Mouse (Mus musculus) adrenal gland, adult (tissue): Measurements from ENCODE around the gene Tns3.
A peak's percentile ranks its signal among the peaks of the same experiment; 100 is the strongest.

Experiments used
- DNase-seq, 2 experiments: peaks; one replicate each; pipeline ENCODE4 v3.0.0; 2022 to 2023; ENCODE audit warnings: low spot score in 1 of 2; ENCODE audit not compliant: inconsistent age in 2 of 2

Gene Tns3

DNA sequence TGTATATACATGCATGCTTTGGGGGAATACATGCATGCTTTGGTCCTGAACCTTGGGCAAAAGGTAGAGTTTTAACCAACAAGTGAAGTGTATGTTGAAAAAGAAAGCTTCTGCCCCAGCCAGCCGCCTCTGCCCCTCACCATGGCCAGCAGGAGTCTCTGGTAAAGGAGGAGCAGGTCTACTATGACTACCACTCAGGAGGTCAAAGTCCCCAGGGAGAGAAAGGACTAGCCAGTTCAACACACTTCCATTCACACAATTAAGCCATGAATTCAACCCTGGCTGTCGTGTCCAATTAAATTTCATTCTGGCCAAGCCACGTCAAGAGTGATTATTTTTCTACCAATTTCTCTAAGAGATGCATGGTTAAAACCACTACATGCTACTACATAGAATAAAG lies 81.2 kb downstream of the Tns3 start:
- no peak for DNase-seq

DNA sequence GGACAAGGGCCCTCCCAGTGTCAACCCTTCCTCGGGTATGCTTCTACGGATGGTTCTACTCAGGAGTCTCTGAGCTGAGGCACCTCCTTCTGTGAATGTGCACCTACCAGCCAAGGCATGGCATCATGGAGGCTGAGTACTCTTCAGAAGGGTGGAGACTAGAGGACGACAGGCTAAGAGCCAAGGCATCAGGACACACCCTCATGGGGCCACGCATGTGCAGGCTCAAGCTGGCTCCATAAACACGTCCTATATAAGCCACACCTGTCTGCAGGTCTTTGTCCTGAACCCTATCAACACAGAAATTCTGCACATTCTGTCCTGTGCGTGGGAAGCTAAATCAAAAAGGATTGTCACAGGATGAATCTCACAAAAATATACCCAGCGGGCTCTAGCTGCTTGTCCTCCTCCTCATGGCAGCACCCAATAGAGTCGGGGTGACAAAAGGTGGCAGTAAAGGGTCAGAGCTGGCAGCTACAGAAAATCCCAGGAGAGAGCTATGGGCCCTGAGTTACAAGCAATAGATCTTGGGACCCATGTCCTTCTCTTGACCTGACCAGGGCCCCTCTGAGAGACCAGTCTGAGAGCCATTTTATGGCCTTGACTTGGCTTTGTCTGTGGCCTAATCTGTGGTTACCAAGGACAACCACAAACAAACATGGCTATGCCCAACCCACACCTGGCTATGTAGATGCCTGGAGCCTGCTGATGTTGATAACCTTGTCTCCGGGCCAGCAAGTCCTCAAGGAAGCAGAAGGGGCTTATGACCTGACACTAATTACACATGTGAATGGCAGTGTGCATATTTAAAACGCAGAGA lies 82.0 kb downstream of the Tns3 start:
- peak in 1 of 2 experiments; percentile 49 for DNase-seq

DNA sequence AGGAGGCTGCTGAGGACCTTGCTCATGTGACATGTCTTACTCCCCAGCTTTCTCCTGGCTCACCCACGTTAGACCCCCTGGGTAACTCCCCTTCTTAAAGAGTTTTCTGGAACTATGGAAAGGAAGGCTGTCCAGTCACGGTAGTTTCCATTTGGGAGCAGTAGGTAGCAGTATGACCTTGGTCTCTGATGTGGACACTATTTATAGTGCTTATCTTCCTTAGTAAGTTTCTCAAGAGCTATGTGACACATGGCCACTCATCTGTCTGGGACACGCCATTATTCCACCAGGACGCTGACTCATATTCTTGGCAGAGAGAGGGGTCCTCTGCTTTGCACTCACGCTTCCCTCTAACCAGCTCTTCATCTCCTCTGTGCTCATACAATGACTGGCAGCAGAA lies 84.5 kb downstream of the Tns3 start:
- peak; percentile 84 to 92 for DNase-seq

DNA sequence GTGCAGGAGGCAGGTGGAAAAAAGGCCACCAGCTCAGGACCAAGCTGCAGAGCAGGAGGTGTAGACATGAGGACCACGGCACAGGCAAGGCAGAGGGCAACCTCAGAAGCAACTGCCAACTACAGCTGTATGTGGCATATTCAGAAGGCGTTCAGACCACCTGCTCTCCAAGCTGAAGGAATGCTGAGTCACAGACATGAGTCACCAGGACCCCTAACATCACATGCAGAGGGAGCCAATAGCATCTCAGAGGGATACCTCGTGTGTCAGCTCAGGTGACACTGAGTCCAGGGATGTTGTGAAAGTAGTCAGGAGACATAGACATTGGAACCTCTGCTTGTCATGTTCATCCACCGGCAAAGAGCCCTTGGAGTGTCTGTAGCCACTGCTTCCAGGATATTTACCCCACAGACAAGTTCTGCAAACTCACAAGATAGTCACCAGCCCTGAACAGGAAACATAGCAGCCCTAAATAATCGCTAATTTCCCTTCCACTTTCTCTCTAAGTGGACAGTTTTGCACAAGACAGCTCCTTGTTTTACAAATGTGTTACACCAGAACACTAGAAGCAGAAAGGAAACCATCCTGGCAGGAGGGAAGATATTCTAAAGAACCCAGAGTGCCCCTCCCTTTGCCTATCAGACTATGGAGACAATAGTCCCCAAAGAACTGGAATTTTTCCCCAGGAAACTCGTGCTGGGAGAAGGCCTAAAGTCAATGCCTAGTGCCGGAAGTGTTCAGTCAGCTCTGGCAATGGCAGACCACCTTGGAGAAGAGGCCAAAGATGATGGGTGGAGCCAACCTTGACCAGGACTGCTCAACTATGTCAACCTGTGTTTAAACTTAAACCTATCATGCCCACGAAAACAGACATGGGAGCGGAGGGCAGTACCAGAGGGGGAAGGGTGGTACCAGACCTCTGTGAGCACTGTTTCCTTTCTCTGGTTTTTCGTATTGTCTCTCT lies 88.8 kb downstream of the Tns3 start:
- DNase-seq: no peak

DNA sequence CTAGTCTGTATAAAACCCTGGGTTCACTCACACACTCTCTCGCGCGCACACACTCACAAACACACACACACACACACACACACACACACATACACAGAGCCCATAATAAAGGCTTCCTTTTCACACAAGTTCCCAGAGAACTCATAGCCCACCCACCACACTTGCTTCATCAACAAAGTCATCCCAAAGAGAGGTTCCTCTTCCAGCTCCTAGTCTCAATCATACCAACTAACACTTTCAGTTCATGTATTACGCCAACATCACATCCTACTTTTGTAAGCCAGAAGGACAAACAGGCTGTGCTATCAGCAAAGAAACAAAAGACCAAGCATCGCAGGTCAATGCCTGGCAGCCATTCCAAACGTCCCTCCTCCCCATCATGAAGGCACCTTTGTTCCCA lies 89.8 kb downstream of the Tns3 start:
- DNase-seq: no peak

DNA sequence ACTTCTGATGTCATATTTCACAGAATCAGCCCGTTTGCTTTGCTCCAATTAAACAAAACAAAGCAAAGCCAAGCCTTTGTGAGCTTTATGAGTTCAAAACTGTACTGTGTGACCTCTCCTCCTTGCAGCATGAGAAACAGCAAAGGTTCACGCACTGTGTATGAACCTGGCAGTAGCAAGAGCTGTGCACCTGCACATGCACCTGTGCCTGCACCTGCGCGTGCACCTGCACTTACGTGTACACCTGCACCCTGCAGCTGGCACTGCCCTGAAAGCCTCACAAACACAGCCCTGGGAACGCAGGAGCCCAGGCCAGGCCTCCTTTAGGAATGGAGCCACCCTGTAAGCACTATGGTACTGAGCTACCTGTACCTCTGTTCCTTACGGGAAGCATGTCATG lies 91.6 kb downstream of the Tns3 start:
- DNase-seq: no peak

DNA sequence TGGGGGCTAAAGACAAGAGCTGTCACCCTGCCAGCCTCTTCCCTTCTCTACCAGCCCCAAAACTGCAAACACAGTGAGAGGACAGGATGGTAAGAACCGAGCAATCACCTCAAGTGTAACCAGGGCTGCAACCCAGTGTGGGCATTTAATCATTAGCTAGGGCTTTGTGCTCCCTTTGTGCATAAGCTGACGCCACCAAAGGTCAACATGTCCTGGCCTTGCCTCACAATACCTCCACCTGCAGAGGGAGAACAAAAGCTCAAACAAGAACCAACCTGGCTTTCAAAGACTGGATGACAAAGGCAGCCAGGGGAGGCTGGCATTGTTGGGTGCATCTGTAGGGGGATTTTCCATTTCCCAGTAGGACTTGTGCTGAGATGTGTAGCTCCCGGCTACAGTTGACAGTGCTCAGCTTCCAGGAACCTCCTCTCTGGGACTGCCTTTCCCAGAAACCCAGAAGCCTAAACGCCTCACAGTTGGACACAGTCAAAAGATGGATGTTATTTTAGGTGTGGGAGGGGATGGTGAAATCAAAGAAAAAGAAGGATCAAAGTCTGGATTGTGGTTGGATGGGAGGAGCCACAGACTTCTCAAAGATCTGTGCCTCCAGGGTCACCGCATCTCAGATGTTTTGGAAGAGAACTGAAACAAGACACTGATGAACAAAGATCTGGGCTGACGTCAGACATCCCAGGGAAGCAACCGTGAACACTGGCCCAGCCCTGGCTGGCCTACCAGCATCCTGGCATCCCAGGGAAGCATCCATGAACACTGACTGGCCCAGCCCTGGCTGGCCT lies 94.9 kb downstream of the Tns3 start:
- DNase-seq: peak; percentile 33 to 59

DNA sequence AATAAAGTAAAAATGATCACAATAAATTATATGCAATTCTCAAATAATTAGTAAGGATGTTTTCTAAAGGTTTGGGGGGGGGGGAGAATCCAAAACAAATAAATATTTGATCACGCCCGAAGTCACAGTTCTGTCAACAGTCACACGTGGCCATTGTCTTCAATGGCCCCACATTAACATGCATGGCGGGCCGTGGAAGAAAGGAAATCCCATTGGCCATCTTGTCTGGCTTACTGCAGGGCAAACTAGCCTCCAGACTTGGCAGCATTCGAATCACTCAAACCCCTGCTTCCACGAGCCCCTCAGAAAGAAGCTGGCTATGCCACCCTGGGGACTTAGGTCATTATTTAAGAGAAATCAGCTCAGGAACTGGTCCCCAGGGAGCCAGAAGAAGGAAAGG lies 95.5 kb downstream of the Tns3 start:
- DNase-seq: no peak

DNA sequence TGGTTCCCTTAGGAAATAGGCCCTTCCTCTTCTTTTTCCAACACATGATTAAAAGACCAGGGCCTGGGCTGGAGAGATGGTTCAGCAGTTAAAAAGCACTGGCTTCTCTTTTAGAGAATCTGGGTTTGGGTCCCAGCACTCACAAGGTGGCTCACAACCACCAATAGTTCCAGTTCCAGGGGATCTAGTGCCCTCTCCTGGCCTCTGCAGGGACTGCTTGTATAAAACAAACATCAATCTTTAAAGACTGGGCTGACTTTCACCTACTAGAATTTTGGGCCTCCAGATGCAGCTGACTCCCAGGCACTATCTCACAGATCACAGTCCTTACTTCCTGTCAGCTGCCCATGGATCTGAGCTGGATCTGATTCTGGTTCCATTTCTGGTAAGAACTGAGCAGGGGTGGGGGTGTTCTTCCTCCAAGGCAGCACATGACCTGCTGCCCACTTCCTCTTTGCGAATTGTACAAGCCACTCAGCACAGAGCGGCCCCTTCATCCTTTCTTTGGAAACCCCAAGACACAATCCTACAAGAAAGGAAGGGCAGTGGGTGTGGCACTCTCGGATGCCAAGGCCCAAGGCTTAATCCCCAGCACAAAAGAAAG lies 98.0 kb downstream of the Tns3 start:
- DNase-seq: no peak

DNA sequence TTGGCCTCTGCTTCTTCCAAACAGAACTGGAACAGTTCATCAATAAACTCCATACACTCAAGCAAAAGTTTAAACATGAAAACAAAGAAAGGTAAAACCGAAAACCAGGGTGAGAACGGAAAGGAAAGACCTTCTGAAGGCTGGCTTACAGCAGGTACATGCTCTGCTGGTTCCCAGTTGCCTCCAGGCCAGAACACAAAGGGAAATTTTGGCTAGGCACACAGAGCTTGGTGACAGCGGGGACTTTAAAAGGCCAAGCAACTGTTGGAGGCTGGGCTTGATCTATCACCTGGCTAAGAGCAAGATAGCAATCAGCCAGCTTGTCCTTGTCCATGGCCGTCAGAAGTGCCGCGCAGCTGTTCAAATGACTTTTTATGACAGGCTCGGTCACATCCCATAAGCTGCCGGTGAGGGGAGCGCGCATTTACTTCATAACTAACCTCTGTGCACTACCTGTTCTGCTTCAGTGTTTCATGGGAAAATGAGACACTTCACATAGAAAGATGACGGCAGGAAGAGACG lies 105.5 kb downstream of the Tns3 start:
- DNase-seq: no peak

DNA sequence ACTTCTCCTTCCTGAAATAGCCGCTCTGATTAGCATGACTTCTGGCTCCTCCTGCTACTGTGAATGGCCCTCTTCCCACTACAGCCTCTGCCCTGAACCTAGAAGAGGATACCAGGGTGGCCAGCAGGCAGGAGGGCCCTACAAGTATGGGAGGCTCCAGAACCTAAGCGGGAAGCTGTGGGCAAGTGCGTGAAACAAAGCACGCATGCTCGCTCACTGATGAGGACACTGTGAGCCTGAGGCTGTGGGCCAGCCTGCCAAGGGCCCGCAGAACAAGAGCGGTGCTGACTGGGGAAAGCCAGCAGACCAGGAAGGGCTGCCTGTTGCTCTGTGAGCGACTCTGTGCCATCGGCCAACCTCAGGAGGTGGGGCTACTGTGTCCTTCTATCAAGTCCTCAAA lies 106.1 kb downstream of the Tns3 start:
- no peak for DNase-seq

DNA sequence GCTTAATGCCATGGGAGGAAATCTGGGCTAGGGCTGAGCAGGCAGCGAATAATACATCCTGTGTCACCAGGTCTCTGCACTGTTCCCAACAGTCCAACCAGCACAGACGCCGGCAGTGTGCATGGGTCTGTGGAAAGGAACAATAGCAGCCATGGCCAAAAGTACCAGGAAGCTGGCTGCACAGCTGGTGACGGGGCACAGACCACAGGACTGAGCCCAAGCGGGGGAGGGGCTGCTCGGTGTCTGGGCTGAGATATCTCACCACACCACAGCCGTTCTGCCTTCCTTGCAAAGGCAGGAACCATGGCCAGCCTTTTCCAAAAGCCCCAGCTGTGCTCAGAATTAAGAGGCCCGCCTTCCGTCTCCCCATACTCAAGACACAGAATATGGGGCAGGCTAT lies 107.3 kb downstream of the Tns3 start:
- DNase-seq: no peak

DNA sequence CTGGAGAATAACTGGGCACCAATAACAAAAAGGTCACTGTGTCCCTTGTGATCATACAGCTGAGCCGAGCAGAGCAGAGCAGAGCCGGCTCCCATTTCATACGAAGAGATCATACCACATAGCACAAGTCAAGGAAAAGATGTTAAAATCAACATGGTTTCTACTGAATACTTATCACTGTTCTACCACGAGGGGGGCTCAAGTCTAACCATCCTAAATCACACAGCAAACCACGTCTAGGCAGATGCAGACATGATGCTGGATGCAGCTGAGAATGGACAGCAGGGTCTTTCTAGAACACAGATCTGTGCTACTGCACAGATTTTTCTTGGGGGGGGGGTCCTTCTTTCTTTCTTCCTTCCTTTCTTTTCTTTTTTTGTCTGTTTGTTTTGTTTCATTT lies 112.6 kb downstream of the Tns3 start:
- no peak for DNase-seq

DNA sequence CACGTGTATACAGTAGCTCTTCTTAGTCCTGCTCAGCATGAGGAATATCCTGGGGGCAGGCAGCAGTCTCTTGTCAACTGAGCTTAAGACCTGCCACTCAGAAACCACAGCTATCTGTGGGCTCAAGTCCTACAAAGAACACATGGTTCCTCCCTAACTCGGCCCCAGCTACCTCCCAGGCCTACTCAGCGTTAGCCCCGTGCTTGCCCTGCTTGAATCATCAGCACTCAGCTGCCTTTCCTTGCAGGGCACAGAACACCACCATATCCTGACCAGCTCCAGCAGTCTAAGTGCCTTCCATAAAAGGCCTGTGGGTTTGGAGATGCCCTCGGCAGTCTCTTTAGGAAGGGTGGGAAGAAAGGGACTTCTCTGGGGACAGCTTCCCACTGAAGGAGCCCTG lies 116.7 kb downstream of the Tns3 start:
- no peak for DNase-seq

DNA sequence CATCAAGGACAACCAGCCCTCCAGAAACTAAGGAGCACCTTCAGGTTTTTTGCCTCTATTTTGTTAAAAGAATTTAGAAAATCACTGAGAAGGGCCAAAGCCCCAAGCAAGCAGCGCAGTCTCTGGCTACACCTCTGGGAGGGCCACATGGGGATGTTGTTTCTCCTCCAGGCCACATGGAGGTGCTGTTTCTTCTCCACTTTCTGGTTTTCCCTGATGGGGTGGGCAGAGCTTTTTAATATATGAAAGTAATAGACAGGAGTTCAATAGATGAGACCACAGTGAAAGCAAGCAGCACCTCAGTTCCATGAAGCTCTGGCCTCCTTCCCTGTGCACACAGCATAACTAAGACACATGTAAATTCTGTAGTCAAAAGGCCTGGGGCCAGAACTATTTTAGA lies 118.5 kb downstream of the Tns3 start:
- DNase-seq: peak in 1 of 2 experiments; percentile 81

DNA sequence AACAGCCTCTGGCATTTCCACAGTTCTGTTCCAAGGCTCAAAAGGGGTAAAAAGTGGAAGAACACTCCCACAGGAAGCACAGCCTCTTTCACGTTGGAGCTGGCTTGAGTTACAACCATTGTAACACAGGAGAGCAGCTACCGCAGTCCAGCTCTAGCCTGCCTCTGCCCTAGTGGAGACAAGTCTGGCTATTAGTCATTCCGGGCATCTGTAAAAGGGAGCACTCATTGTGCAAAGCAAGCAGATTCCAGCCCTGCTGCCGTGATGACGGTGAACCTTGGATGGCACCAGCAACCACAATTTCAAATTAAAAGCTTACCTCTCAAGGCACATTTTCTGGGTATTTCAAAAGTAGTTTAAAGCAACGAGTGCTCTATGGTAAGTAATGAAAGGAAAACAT lies 120.0 kb downstream of the Tns3 start:
- DNase-seq: no peak

DNA sequence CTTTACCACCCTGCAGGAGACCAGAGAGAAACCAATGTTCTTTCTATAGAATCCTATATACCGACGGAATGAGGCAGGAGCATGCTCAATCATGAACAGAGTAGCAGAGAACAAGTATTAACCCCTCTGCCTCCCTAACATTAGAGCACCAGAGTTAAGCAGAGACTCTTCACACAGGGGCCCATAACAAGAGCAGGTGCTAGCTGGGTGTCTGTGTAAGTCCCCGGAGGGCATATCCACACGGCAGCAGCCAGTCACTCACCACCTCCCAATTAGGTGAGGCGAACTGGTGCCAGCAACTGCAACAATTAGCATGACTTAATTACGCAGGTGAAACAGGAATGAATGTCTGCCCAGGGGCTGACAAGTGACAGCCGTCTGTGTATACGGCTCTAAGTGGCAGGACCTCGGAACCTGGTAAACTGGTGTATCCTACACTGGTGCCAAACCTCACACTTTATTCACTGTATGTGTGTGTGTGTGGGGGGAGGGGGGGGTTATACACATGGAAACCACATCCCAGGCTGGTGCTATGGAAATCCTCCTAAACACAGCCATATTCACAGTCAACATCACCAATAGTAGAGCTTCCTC lies 123.0 kb downstream of the Tns3 start:
- DNase-seq: no peak

DNA sequence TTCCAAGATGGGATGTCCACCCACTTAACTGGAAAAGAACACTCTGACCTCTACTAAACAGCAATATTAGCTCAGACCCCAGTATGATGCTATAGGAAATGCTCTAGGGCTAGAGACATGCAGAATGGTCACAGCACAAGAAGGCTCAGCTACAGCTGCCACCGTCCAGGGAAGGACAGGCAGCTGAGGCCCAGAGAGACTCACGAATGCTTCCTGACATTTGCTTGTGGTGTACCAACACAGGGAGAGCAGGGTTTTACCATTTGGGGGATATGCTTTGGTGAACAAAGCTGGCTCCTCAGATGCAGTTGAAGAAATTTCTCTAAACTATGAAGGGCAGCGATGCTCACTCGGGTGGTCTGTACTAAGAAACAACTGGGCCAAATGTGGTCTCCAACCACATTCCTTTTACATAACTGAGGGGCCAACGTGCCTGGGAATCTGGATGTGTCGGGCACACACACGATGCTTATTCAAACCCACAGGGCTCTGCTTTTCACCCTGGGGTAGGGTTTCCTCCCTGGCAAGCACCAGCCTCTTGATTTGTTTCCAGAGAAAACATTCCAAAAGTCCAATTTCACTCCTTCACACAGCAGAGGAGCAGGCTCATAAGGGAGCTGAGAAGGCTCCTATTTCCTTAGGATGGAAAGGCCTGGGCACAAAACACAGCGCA lies 124.6 kb downstream of the Tns3 start:
- no peak for DNase-seq

DNA sequence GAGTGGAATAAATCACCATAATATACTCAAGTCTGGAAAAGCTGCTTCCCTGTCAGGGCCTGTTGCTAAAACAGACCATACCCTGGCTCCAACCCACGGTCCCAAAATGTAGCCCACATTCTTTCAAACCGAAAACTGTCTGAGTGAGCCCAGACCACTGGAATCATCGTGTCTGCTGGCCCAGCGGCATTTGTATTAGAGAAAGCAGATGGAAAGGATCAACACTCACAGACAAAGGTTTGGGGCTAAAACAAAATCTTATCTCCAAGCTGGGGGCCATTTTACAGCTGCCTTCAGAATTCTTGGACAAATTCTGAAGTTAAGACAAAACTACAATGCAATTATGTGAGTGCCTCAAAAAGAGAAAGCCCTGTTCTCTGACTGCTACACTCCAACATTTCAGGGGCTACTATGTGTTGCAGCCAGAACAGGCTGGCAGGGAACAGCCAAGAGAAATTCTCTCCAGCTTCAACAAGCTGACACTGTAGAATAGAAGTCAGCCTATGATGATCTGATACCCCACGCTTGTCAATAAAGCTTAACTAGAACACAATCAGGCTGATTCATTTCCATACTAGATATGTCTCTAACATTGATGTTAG lies 127.2 kb downstream of the Tns3 start:
- peak in 1 of 2 experiments; percentile 17 for DNase-seq
